Mouse (Mus musculus) spleen, adult 2 months (tissue): ENCODE results near the gene Sumo2. TPM values are rescaled to one million over a fixed set of nuclear protein-coding genes. Genes with fewer than 3 reads are reported as not detected.

ENCODE experiments used
- DNase-seq, 2 experiments: peaks; one replicate each; pipeline versions ENCODE4 v3.0.0 to v3.0.0-alpha.2; 2012 to 2021; ENCODE audit warnings: low spot score in 2 of 2, low read depth in 1 of 2
- H3K27ac ChIP-seq: fragments of 200-500 bp; 2 replicates; pipeline ENCODE4 v1.5.1; 2012; ENCODE audit warnings: low read length, inconsistent platforms; ENCODE audit not compliant: insufficient read depth
- H3K27me3 ChIP-seq: fragments of 200-500 bp; 2 replicates; pipeline ENCODE4 v1.6.1; 2012; ENCODE audit warnings: mild to moderate bottlenecking, moderate library complexity, low read length, inconsistent platforms; ENCODE audit not compliant: control insufficient read depth, insufficient read depth
- H3K36me3 ChIP-seq: fragments of 200-500 bp; 2 replicates; pipeline ENCODE4 v1.6.1; 2012; ENCODE audit warnings: mild to moderate bottlenecking, low read length, inconsistent platforms; ENCODE audit not compliant: control insufficient read depth, insufficient read depth
- H3K4me1 ChIP-seq: fragments of 200-500 bp; 2 replicates; pipeline ENCODE4 v1.6.1; 2011; ENCODE audit warnings: inconsistent platforms; ENCODE audit not compliant: control insufficient read depth, insufficient read depth, insufficient read length
- H3K4me3 ChIP-seq: fragments of 200-500 bp; 2 replicates; pipeline ENCODE4 v1.5.1; 2011; ENCODE audit warnings: mild to moderate bottlenecking, inconsistent platforms; ENCODE audit not compliant: insufficient read depth, insufficient read length; ENCODE audit errors: extremely low read depth
- CTCF ChIP-seq: fragments of 200-500 bp; IDR thresholded peaks from 2 replicates; pipeline ENCODE4 v1.5.1; 2011; ENCODE audit warnings: mild to moderate bottlenecking, inconsistent platforms; ENCODE audit not compliant: insufficient read depth, insufficient read length, insufficient replicate concordance; ENCODE audit errors: extremely low read depth
- POLR2A ChIP-seq: fragments of 200-500 bp; IDR thresholded peaks from 2 replicates; pipeline ENCODE4 v1.6.1; 2011; ENCODE audit warnings: low read depth, low read length, inconsistent platforms
- WGBS: fragments of 180-500 bp; shearing (Covaris S2); methylation state at CpG from one replicate; pipeline ENCODE4 v1.1.7; 2018; 5-methylcytosine and 5-hydroxymethylcytosine counted together
- polyA plus RNA-seq: library from polyadenylated mRNA; depleted of rRNA; stranded (reverse); fragments of >200 nt; gene quantifications from 2 replicates; pipeline ENCODE4 v1.2.3, GENCODE M21; 2012; rRNA removed

Sumo2 gene
- 25.8 and 28.3 TPM in 2 replicates for polyA plus RNA-seq

DNA sequence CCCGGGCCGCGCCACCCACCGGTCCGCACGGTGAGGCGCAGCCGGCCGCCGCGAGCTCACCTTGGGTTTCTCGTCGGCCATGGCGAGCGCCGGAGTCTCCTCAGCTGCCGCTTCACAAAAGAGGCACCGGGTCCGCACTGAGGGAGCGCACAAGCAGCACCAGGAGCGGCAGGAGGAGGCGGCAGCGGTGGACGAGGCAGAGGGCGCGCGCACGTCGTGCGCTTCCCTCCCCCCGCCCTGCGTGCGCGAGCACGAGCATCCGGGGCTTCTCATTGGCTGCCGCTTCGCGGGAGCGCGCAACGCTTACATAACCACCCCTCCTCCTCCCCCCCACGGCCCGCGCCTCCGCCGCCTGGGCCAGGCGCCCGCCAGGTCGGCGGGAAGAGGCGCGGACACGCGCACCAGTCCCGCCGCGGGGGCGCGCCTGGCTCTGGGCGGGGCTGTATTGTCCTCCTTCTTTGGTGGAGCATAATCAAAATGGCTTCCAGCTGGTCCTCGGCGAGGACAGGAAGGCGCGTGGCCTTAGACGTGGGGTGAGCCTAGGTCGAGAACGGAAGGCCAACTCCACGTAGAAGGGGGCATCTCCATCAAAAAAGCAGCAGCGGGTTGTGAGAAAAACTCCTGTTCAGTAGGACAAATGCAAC, at the start of gene Sumo2:
Gene Sumo2 (minus strand): TSS at position 239 of the 644 bp plus-strand sequence.
- TF ChIP-seq POLR2A (peak; percentile 60), CTCF (no peak)
- peaks cover 7% of the 10 kb centered on the region; the same call in 1 of the 2 replicates for H3K4me1 ChIP-seq
- H3K36me3 ChIP-seq, result peaks cover 18% of the 10 kb centered on the region
- H3K27ac ChIP-seq, result peak within 1 kb of the TSS; percentile 98
- under 1% methylated on average over 60 of the region's 70 CpGs for WGBS
- H3K27me3 ChIP-seq, result no peaks in the 10 kb centered on the region
- DNase-seq, result peak; percentile 93 to 97
- H3K4me3 ChIP-seq, result peak within 1 kb of the TSS; percentile 70

DNA sequence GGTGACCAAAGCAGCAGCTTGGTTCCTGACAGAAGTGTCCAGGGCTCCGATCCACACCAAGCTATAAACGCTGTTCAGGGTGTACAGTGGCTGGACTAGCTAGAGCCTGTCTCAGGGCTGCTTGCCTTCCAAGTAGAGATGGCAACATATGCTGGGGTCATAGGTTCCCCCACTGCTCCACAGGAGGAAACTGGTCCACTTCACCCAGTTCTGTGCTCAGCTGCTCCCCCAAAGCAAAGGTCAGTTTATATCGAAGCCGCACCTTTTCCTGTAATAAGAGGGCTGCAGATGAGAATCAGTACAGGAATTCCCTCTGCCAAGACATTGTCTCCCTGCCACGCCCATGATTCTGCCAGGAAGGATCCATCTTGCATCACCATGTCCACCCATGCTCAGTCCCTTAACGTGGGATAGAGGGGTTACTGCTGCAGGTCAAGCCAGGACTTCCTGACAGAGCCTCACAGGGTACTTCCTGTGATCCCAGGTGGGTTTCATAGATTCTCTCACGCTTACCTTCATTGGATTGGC, 49.6 kb upstream of the Sumo2 start:
- no peak for TF ChIP-seq POLR2A
- no peak for TF ChIP-seq CTCF
- H3K4me1 ChIP-seq, result no peaks in the 10 kb centered on the region
- H3K4me3 ChIP-seq, result no peak overlapping the region
- no peaks in the 10 kb centered on the region for H3K27me3 ChIP-seq
- 88% methylated on average over 7 of the region's 7 CpGs for WGBS
- peaks cover 58% of the 10 kb centered on the region for H3K36me3 ChIP-seq
- DNase-seq, result no peak
- H3K27ac ChIP-seq, result no peak overlapping the region

DNA sequence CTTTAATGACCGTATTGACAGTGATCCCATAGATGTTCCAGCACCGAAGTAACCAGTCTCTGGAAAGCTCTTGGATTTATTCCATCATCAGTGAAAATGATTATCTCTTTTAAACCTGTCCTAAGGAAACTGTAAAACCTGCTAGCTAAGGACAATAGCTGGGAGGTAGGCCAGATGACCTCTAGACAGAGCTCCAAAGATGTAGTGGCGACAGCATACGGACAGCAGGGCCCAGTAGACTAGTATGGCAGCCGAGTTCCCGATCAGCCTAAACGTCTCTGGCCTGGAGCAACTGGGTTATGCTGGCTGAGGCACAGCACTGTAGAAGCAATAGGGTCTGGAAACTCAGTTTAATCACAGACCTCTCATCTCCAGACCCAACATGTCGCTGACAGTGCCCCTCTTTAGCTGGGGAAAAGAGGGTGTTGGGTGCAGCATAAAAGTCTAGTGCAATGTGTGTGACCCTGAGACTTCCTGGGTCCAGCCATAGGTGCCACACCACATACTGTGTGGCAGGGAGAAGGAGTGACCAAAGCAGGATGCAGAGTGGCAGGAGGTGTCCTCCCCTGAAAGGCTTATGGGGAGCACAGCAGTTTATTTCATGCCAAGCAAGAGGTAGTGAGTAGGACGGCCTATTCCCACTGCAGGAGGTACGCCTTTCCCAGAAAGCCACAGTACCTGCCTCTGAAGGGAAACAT, 48.4 kb upstream of the Sumo2 start:
- Histone ChIP-seq H3K4me3 (no peak overlapping the region), H3K27ac (no peak overlapping the region), H3K27me3 (no peaks in the 10 kb centered on the region), H3K4me1 (no peaks in the 10 kb centered on the region), H3K36me3 (peaks cover 50% of the 10 kb centered on the region)
- WGBS, result 94% methylated on average over 10 of the region's 10 CpGs
- DNase-seq, result no peak
- TF ChIP-seq CTCF, result no peak
- no peak for TF ChIP-seq POLR2A

DNA sequence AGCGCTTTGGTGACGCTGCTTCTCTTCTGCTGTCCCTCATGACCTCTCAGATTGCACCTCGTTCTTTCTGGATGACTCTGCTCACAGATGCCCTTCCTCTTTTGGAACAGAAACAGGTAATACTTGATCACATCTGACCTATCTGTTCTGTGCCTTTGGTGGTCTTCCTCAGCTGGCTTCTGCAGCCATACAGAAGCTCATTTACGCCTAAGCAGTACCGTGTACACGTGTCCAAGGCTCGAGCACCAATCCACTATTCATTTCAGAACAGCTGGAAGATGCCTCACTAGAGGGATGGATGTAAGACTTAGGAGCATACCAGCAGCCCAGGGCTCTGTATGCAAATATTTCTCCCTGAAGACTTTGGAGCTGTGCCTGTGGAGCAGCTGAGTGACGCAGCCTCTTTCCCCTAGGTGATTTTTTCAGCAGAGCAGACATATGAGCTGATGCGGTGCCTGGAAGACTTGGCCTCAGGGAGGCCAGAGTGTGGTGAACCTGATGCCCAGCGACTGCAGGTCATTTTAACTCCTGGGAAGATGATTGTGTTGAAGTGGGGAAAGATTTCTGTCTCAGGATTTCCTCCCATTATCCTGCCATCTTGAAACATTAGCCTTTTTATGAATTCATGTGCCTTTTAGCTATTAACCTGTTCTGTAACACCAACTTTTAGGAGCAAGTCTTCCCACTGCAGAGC, 47.0 kb upstream of the Sumo2 start:
- TF ChIP-seq CTCF (no peak), POLR2A (no peak)
- peaks cover 41% of the 10 kb centered on the region for H3K36me3 ChIP-seq
- no peak for DNase-seq
- H3K27me3 ChIP-seq, result no peaks in the 10 kb centered on the region
- no peak overlapping the region for H3K4me3 ChIP-seq
- no peak overlapping the region for H3K27ac ChIP-seq
- 0 out of 2 replicates have a peak, but pooled peaks cover 2% of the 10 kb centered on the region for H3K4me1 ChIP-seq
- 83% methylated on average over 10 of the region's 10 CpGs for WGBS

DNA sequence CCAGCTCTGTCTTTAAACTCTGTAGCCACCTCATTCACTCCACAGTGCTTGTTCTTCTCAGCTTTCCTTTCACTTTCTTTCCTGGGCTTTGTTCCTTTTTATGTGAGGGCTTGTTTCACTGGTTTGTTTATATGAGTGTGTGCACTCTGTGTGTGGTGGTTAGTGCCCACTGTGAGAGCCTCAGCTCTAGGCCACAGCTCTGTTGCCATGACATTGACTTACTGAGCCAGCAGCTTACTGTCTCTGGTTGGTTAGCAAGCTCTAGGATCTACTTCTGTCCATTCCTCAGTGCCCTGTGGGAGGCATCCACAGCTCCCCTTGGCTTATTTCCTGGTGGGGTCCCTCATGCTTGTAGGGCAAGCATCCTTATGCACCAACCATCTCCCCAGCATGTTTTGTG, 43.0 kb upstream of the Sumo2 start:
- no peak for TF ChIP-seq POLR2A
- TF ChIP-seq CTCF, result no peak
- H3K36me3 ChIP-seq, result peaks cover 16% of the 10 kb centered on the region

DNA sequence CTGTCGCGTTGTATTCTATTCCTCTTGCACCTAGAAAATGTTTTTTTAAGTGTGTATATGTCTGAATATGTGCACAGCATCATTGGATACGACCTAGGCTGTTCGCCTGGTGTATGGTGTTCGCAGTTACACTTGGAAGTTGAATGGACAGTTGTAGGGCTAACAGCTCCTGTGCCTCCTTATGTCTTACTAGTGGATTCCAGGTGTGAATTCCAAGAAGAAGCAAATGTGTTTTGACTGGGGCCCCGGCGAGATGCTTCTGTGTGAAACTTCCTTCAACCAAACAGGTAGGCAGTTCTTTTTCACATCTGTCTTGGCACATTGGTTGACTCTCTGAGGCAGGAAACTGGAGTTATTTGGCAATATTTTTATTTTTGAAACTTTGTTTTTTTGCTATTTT, 28.9 kb upstream of the Sumo2 start:
- TF ChIP-seq CTCF (no peak), POLR2A (no peak)
- H3K27ac ChIP-seq, result no peak overlapping the region
- H3K36me3 ChIP-seq, result peaks cover 19% of the 10 kb centered on the region
- peaks cover 5% of the 10 kb centered on the region for H3K4me1 ChIP-seq
- no peak for DNase-seq
- H3K4me3 ChIP-seq, result peak overlapping the region; percentile 69
- 13% methylated on average over 7 of the region's 7 CpGs for WGBS
- H3K27me3 ChIP-seq, result no peaks in the 10 kb centered on the region

More for the DNA sequence above, 43.0 kb upstream of the Sumo2 start:
- Histone ChIP-seq H3K4me1 (0 out of 2 replicates have a peak, but pooled peaks cover 2% of the 10 kb centered on the region), H3K27me3 (no peaks in the 10 kb centered on the region), H3K27ac (no peak overlapping the region), H3K4me3 (no peak overlapping the region)
- no peak for DNase-seq
